Mouse (Mus musculus) liver, embryonic 12.5 days (tissue): Measurements from ENCODE around the gene Mrs2. TPM values are rescaled to one million over a fixed set of nuclear protein-coding genes. Genes with fewer than 3 reads are reported as not detected.

ENCODE experiments used
- ATAC-seq: fragments of 200-750 bp; cut with Nextera tagmentation; 2 replicates; pipeline ENCODE4 v1.8.0; 2017; ENCODE audit warnings: moderate number of reproducible peaks, mild to moderate bottlenecking, moderate library complexity
- H3K27ac ChIP-seq: fragments of 300-500 bp; sonication (generic); 2 replicates; pipeline ENCODE4 v1.5.1; 2016; ENCODE audit warnings: mild to moderate bottlenecking
- H3K27me3 ChIP-seq: fragments of 300-500 bp; sonication (generic); replicated peaks from 2 replicates; pipeline ENCODE4 v1.6.1; 2016; ENCODE audit warnings: mild to moderate bottlenecking, moderate library complexity
- H3K36me3 ChIP-seq: fragments of 300-500 bp; sonication (generic); 2 replicates; pipeline ENCODE4 v1.6.1; 2016; ENCODE audit warnings: mild to moderate bottlenecking, moderate library complexity
- H3K4me1 ChIP-seq: fragments of 300-500 bp; sonication (generic); 2 replicates; pipeline ENCODE4 v1.6.1; 2016
- H3K4me2 ChIP-seq: fragments of 300-500 bp; sonication (generic); 2 replicates; pipeline ENCODE4 v1.6.1; 2016; ENCODE audit warnings: mild to moderate bottlenecking, moderate library complexity
- H3K4me3 ChIP-seq: fragments of 300-500 bp; sonication (generic); 2 replicates; pipeline ENCODE4 v1.5.1; 2016; ENCODE audit warnings: mild to moderate bottlenecking, moderate library complexity
- H3K9ac ChIP-seq: fragments of 300-500 bp; sonication (generic); 2 replicates; pipeline ENCODE4 v1.6.1; 2016; ENCODE audit warnings: mild to moderate bottlenecking, moderate library complexity
- H3K9me3 ChIP-seq: fragments of 300-500 bp; sonication (generic); replicated peaks from 2 replicates; pipeline ENCODE4 v1.6.1; 2016; ENCODE audit warnings: mild to moderate bottlenecking, moderate library complexity
- WGBS: fragments of 180-500 bp; shearing (Covaris S2); methylation state at CpG from one replicate; pipeline ENCODE4 v1.1.7; 2016; ENCODE audit not compliant: insufficient replicate concordance; 5-methylcytosine and 5-hydroxymethylcytosine counted together
- polyA plus RNA-seq: library from polyadenylated mRNA; unstranded; fragments of >200 nt; fragmentation: Nextera tagmentation; extraction: Ambion mirVana; gene quantifications from 2 replicates; pipeline ENCODE4 v1.2.1, GENCODE M21; 2016

The Mrs2 gene
- polyA plus RNA-seq, 1 experiment from 2014 or later = 18.7 TPM

DNA sequence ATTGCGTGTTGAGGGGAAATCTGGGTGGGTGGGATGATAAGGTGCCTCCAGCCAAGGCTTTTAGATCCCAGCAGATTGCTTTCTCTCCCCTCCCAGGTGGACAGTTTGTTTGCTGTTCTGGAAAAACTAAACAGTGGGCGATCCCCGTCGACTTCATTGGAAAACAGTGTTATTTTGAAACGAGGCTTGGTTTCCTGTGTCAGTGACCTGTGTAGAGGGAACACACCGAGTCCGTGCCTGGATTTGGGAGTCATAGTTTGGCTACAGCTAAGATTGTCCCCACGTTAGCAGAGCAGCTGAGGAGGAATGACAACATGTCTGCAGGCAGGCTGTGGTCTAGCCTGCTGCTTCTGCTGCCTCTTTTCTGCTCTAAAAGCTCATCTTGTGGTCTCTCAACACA lies 76.9 kb downstream of the Mrs2 start:
- no peak overlapping the region for H3K27ac ChIP-seq
- peaks cover 25% of the 10 kb centered on the region for H3K27me3 ChIP-seq
- no peak overlapping the region; the same call in 1 of the 2 replicates for H3K4me2 ChIP-seq
- no peaks in the 10 kb centered on the region for H3K4me1 ChIP-seq
- no peaks in the 10 kb centered on the region for H3K9me3 ChIP-seq
- ATAC-seq = no peak
- 50% methylated on average over 8 of the region's 8 CpGs for WGBS
- no peak overlapping the region for H3K9ac ChIP-seq
- no peaks in the 10 kb centered on the region for H3K36me3 ChIP-seq
- H3K4me3 ChIP-seq = no peak overlapping the region

DNA sequence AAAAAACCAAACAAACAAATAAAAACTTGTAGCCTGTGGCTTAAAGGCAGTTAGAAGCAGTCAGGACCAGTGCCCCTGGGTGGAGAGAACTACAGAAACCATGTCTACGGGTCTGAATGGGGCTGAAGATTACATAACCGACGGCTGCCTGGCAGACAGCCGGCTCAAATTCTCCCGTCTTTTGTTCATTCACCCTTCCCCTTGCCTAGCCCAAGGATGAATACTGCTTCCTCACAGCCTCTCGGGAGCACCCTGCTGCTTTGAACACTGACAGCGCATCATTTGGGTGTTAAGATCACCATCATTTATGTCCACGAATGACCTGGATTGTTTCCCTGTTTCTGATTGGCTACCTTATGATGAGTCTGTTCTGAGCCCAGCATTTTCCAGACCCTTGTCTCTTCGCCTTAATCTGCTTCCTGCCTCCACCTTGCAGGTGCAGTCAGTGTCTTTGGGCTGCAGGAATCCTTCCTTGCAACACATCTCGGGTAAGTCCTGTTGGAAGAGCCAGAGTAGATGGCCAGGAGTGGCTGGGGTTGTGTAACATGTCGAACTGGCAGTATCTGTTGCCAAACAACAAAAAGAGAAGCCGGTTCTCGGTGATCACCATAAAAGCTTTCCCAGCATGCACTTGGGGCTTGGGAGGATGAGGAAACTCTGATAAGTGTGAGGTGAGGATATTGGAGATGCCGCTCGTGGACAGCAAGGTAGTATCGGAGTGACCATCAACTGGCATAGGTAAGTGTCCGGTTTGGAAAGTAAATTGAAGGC lies 77.5 kb downstream of the Mrs2 start, which contains the start of gene Gpld1:
Gene Gpld1, plus strand, starts transcription at position 641 of the 771 bp plus-strand sequence.
- 56% methylated on average over 17 of the region's 17 CpGs for WGBS
- Histone ChIP-seq H3K27ac (no peak within 1 kb of the TSS), H3K4me3 (no peak within 1 kb of the TSS), H3K36me3 (no peaks in the 10 kb centered on the region), H3K9me3 (no peaks in the 10 kb centered on the region), H3K27me3 (peaks cover 31% of the 10 kb centered on the region), H3K4me2 (no peak within 1 kb of the TSS; the same call in 1 of the 2 replicates), H3K4me1 (no peaks in the 10 kb centered on the region; the same call in 1 of the 2 replicates), H3K9ac (no peak within 1 kb of the TSS)
- no peak for ATAC-seq

DNA sequence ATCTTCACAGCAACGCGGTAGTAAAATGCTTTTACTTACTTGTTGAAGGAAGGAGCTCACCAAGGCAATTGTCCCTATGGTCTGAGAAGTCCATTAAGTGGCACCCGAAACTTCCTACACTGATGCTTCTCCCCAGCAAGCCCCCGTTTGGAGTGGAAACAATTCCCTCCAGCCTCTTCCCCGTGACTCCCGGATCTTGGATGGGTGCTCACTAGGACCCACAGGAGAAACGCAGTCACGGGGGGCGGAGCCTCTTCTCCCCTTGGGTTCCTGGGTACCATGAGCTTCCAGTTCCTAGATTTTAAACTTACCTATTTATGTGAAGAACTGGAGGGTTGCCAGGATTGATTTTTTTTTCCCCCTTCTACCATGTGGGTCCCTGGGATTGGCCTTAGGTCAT lies 80.7 kb downstream of the Mrs2 start:
- WGBS = 62% methylated on average over 9 of the region's 9 CpGs
- Histone ChIP-seq H3K27ac (no peak overlapping the region), H3K4me1 (no peaks in the 10 kb centered on the region; the same call in 1 of the 2 replicates), H3K9ac (no peak overlapping the region), H3K4me3 (no peak overlapping the region), H3K9me3 (no peaks in the 10 kb centered on the region), H3K27me3 (peaks cover 60% of the 10 kb centered on the region), H3K4me2 (no peak overlapping the region), H3K36me3 (no peaks in the 10 kb centered on the region)
- no peak for ATAC-seq

DNA sequence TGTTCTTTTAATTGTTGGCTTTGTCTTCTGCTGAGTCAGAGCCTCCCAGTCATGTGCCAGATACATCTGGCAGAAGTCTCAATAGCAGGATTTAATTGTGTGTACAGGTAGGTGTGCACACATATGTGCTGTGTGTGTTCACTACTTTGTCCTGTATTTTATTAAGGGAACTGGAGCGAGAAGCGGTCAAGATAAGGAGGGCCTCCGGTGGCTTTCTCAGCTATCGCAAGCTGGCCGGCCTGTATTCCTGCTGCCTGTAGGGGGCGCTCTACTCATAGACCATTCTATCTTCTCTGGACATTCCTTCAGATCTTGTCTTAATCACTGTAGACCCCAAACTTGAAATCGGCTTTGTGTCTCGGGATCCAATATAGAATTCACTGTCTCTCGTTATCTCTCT lies 81.5 kb downstream of the Mrs2 start:
- no peak for ATAC-seq
- H3K27me3 ChIP-seq = peaks cover 60% of the 10 kb centered on the region
- no peak overlapping the region for H3K4me3 ChIP-seq
- H3K27ac ChIP-seq = no peak overlapping the region
- peaks cover 2% of the 10 kb centered on the region; the same call in 1 of the 2 replicates for H3K4me1 ChIP-seq
- no peak overlapping the region for H3K4me2 ChIP-seq
- H3K36me3 ChIP-seq = no peaks in the 10 kb centered on the region
- no peaks in the 10 kb centered on the region for H3K9me3 ChIP-seq
- WGBS = 5% methylated on average over 9 of the region's 9 CpGs
- no peak overlapping the region for H3K9ac ChIP-seq

DNA sequence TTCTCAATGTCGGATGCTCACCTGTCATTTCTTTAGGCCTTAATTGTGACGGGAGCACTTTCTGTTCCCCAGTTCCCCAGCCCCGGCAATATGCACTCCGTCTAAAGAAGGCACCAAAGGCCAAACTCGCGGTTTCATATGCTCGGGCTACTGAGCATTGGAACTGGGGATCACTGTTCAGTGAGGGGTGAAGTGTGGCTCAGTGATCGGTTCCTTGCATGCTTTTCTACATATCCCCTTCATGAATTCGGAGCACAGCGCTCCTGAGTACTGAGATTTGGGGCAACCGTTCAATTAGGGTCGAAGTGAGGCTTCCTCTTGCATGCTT lies 82.4 kb downstream of the Mrs2 start:
- peaks cover 9% of the 10 kb centered on the region; the same call in 1 of the 2 replicates for H3K4me1 ChIP-seq
- ATAC-seq = peak; percentile 13; the same call in 1 of the 2 replicates
- no peak overlapping the region for H3K27ac ChIP-seq
- H3K36me3 ChIP-seq = no peaks in the 10 kb centered on the region
- H3K4me3 ChIP-seq = peak overlapping the region; percentile 68
- H3K9me3 ChIP-seq = no peaks in the 10 kb centered on the region
- no peak overlapping the region for H3K9ac ChIP-seq
- H3K27me3 ChIP-seq = peaks cover 56% of the 10 kb centered on the region
- WGBS = 16% methylated on average over 12 of the region's 12 CpGs
- peak overlapping the region; percentile 70 for H3K4me2 ChIP-seq

Other genes starting within 250 kb of the Mrs2 start
- gene BC005537, start 218.7 kb downstream of the Mrs2 start, polyA plus RNA-seq = 10.1 and 10.8 TPM in 2 replicates
- gene Acot13, start 188.8 kb downstream of the Mrs2 start, polyA plus RNA-seq = 61.2 and 66.4 TPM in 2 replicates
- gene Tdp2, start 188.7 kb downstream of the Mrs2 start, polyA plus RNA-seq = 39.9 and 40.5 TPM in 2 replicates
- gene D130043K22Rik, start 175.2 kb downstream of the Mrs2 start, polyA plus RNA-seq = 0.11 and 0.18 TPM in 2 replicates
- 3.0 and 3.4 TPM in 2 replicates for gene Aldh5a1, start 82.7 kb downstream of the Mrs2 start, polyA plus RNA-seq
- gene Gpld1, start 77.2 kb downstream of the Mrs2 start, polyA plus RNA-seq = 1.8 TPM in 2 replicates
- gene Dcdc2a, start 35.6 kb upstream of the Mrs2 start, polyA plus RNA-seq = 0.13 and 0.15 TPM in 2 replicates